Mouse (Mus musculus) thymus, adult 2 months (tissue): ENCODE measurements at regions not wholly inside any gene's neighbourhood (a gene's known extent, or its start where the extent isn't known, plus 50 kb on each side); places are given as distances from the start of the nearest gene placed in this dataset.

ENCODE experiments used
- DNase-seq: peaks from one replicate; pipeline ENCODE4 v3.0.0; 2021
- H3K27ac ChIP-seq: fragments of 200-500 bp; 2 replicates; pipeline ENCODE4 v1.5.1; 2012; ENCODE audit warnings: low read length, control low read depth; ENCODE audit not compliant: control insufficient read depth, insufficient read depth
- H3K27me3 ChIP-seq: fragments of 200-500 bp; 2 replicates; pipeline ENCODE4 v1.6.1; 2012; ENCODE audit warnings: mild to moderate bottlenecking, low read length, moderate library complexity, mixed read lengths; ENCODE audit not compliant: control insufficient read depth, insufficient read depth
- H3K36me3 ChIP-seq: fragments of 200-500 bp; 2 replicates; pipeline ENCODE4 v1.6.1; 2012; ENCODE audit warnings: mild to moderate bottlenecking, low read length, moderate library complexity; ENCODE audit not compliant: control insufficient read depth, insufficient read depth
- H3K4me1 ChIP-seq: fragments of 200-500 bp; replicated peaks from 2 replicates; pipeline ENCODE4 v1.6.1; 2012; ENCODE audit warnings: low read length; ENCODE audit not compliant: control insufficient read depth, insufficient read depth
- H3K4me3 ChIP-seq: fragments of 200-500 bp; 2 replicates; pipeline ENCODE4 v1.5.1; 2012; ENCODE audit warnings: mild to moderate bottlenecking, low read length, control low read depth, moderate library complexity; ENCODE audit not compliant: control insufficient read depth, insufficient read depth
- CTCF ChIP-seq: fragments of 200-500 bp; IDR thresholded peaks from 2 replicates; pipeline ENCODE4 v1.5.1; 2012; ENCODE audit warnings: mild to moderate bottlenecking, control low read depth, low read length, moderate library complexity, borderline replicate concordance; ENCODE audit not compliant: control insufficient read depth, poor library complexity, insufficient read depth; ENCODE audit errors: extremely low read depth
- POLR2A ChIP-seq: fragments of 200-500 bp; IDR thresholded peaks from 2 replicates; pipeline ENCODE4 v1.6.1; 2012; ENCODE audit warnings: mild to moderate bottlenecking, low read length, control low read depth, moderate library complexity; ENCODE audit not compliant: control insufficient read depth, poor library complexity, insufficient read depth; ENCODE audit errors: extremely low read depth
- WGBS: fragments of 180-500 bp; shearing (Covaris S2); methylation state at CpG from one replicate; pipeline ENCODE4 v1.1.7; 2018; 5-methylcytosine and 5-hydroxymethylcytosine counted together

DNA sequence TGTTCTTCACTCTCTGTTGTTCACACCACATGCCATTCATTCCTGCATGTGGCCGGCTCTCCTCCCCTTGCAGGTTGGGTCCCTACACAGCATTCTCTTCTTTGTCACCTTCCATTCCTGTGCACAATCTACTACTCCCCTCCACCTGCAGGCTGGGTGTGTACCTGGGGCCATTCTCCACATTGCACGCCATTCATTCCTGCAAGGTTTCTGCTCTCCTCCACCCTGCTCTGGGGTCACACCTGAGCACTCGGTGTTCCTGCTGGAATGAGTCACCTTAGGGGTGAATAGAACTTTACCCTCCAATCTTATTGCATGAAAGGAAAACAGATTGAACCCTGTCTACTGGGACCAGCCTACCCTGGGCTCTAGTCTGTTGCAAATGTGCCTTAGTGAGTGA is 72.7 kb upstream of the Id2 start:
- Histone ChIP-seq H3K36me3 (no peaks in the 10 kb centered on the region), H3K4me1 (peaks cover 22% of the 10 kb centered on the region), H3K4me3 (no peak overlapping the region), H3K27me3 (no peaks in the 10 kb centered on the region), H3K27ac (no peak overlapping the region)
- TF ChIP-seq CTCF: no peak
- TF ChIP-seq POLR2A: no peak
- DNase-seq: no peak
- 99% methylated on average over 3 of the region's 3 CpGs for WGBS

DNA sequence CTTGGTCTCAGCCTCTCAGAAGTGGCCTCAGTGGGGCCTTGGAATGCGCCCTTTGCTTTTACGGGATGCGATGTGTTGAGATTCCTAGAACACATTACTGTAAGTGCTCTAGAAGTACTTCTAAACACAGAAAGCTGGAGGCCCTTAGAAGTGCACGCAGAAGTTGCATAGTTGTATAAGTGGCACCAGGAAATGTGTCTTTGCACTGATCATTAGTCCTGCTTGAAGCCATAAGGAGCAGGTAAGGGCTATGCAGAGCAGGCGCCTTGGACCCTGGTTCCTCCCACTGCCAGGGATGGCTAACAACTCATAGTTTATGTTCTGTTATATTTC is 71.2 kb upstream of the Id2 start:
- Histone ChIP-seq H3K27ac (no peak overlapping the region), H3K4me3 (no peak overlapping the region)
- WGBS: 91% methylated on average over 5 of the region's 5 CpGs

DNA sequence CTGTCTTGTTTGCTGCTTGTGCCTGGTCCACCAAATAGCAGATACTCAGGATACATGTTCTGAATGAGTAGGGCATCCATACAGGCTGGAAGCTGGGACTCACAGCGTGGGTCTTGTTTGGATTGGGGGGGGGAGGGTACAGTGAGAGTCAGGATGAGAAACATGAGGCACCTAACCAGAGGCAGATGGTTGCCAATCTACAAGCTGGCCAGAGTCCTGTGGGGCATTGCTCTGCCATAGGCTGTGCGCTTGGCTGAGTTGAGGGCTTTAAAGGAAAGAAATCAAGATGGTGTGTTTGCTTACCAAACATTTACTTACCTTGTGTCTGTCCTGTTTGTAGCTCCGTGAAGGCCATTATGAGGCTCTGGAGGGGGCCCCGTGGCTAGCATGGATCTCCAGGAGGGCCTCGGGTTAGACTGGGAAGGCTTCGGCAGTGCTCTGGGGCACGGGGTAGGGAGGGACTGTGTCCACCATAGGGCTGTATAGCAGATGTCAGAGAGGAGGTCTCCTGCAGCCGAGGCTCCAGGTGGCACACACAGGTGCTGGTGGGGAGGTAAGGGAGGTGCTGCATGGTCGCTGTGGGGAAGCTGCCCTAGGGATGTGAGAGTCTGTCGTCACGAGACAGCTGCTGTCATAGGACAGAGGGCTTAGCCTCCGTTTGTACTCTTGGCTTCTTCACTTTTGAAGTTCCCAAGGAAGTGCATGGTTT is 70.7 kb upstream of the Id2 start:
- H3K36me3 ChIP-seq: no peaks in the 10 kb centered on the region
- WGBS: 69% methylated on average over 12 of the region's 12 CpGs
- H3K4me1 ChIP-seq: peaks cover 33% of the 10 kb centered on the region
- no peaks in the 10 kb centered on the region for H3K27me3 ChIP-seq
- TF ChIP-seq CTCF (no peak), POLR2A (no peak)
- H3K4me3 ChIP-seq: no peak overlapping the region
- no peak overlapping the region for H3K27ac ChIP-seq
- DNase-seq: no peak

More for the DNA sequence above, 71.2 kb upstream of the Id2 start:
- Histone ChIP-seq H3K36me3 (no peaks in the 10 kb centered on the region), H3K4me1 (peaks cover 33% of the 10 kb centered on the region), H3K27me3 (no peaks in the 10 kb centered on the region)
- DNase-seq: no peak
- TF ChIP-seq POLR2A: no peak
- TF ChIP-seq CTCF: no peak

DNA sequence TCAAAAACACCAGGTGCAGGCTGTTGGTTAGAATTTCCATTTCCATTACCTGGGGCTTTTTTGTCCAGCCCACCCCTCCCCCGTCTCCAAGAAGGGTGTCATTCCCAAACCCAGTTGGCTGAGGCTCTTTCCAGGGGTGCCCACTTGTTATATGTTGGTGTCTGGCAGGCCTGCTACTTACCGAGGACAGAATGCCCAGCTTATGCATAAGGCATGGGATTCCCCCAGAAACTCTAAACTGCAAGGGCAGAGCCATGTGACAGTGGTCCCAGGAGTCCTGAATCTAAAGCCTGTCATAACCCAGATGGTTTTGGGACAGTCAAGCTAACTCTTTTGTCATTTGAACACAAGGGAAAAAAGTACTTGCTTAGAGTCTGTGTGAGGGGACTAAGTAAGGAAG is 69.6 kb upstream of the Id2 start:
- Histone ChIP-seq H3K4me3 (no peak overlapping the region), H3K27me3 (no peaks in the 10 kb centered on the region), H3K27ac (no peak overlapping the region), H3K36me3 (no peaks in the 10 kb centered on the region), H3K4me1 (peaks cover 37% of the 10 kb centered on the region)
- no peak for TF ChIP-seq POLR2A
- no peak for TF ChIP-seq CTCF
- DNase-seq: no peak
- whole genome bisulfite sequencing: 89% methylated on average over 2 of the region's 2 CpGs

DNA sequence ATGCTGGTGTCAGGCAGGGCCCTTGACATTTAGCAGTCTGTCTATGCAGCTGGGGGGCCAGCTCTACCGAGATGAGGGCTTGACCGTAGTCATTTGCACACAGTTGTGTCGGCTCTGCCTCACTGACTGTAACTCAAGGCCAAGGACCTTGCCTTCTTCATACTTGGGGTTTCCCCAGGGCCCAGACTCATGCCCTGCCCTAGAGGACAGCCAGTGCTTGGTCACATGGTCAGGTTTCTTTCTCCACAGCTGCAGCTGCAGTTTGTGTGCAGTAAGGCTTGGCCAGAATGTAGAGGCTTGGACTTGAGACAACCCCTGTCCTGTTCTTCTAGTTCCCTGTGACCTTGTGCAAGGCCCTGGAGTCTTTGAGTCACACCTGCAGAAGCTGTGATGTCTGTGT is 68.7 kb upstream of the Id2 start:
- Histone ChIP-seq H3K4me1 (peaks cover 40% of the 10 kb centered on the region), H3K27ac (no peak overlapping the region), H3K4me3 (no peak overlapping the region), H3K27me3 (no peaks in the 10 kb centered on the region), H3K36me3 (no peaks in the 10 kb centered on the region)
- 67% methylated on average over 3 of the region's 3 CpGs for WGBS
- DNase-seq: no peak
- TF ChIP-seq CTCF: no peak
- no peak for TF ChIP-seq POLR2A

DNA sequence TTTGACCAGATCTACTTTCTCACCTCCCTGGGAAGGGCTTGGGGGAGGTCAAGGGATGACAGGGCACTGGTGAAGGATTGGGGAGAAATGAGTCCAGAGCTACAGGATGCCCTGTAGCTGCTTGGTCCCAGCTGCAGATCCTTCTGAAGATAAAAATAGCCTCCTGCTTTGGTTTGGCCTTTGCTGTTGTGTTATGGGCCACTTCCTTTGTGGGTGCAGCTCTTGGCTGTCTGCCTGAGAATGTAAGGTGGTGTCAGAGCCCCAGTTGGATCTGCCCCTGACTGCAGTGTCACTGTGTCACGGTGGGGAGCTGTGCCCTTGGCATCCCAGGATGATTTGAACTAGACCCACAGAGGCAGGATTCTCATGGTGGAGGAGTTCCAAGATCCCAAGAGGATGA is 67.8 kb upstream of the Id2 start:
- no peaks in the 10 kb centered on the region for H3K36me3 ChIP-seq
- H3K27ac ChIP-seq: no peak overlapping the region
- TF ChIP-seq POLR2A (no peak), CTCF (no peak)
- peaks cover 40% of the 10 kb centered on the region for H3K4me1 ChIP-seq
- WGBS: 3% methylated on average over 1 of the region's 1 CpGs
- no peaks in the 10 kb centered on the region for H3K27me3 ChIP-seq
- H3K4me3 ChIP-seq: no peak overlapping the region
- peak; percentile 27 for DNase-seq

DNA sequence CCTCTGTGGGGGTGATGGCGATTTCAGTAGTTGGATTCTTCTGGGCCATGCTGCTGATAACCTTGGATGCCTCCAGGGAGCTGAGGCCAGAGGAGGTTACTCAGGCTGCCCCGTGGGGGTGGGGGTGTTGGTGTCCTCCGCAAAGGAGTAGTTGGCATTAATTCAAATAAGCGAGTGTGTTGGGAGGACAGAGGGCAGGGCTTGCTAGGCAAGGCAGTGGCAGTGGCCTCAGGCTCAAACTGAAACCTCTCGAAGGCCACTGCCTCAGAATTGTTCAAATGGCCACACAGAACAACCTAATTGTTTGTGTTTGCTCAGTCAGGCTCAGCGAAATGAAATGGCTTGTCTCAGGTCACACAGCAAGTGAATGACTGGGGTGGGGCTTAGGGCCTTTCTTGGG is 66.6 kb upstream of the Id2 start:
- no peaks in the 10 kb centered on the region for H3K27me3 ChIP-seq

More for the DNA sequence above, 66.6 kb upstream of the Id2 start:
- H3K4me1 ChIP-seq: peaks cover 40% of the 10 kb centered on the region
- no peaks in the 10 kb centered on the region for H3K36me3 ChIP-seq
- no peak for TF ChIP-seq CTCF
- no peak for TF ChIP-seq POLR2A
- H3K27ac ChIP-seq: no peak overlapping the region
- H3K4me3 ChIP-seq: no peak overlapping the region
- no peak for DNase-seq
- 57% methylated on average over 6 of the region's 6 CpGs for WGBS
